In the genomic region with DNA sequence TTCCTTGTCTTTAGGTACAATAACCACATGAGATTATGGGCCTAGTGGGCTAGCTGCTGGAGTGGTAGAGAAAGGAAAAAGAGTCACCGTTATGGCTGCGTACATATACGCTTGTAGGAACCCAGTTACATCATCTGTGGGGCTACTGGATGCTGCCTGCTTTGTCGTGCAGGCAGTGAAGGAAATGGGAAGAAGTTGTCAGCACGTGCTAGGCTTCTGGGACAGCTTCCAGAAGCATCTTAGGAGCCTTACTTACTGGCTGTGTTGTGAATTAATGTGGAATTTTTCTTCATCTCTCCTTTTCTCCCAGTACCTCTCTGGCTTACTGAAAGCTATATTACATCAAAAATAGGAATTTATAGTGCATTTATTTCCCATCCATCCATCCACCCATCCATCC, we compare ENCODE assay signal across 16 mouse cellular contexts.
"Had no signal": no experiment of that assay in that cellular context is flagged by ENCODE, and none has a peak within 500 bp of the region (broad histone marks: within the 10 kb centered on the region; RNA-seq: fewer than 3 reads in every experiment).

No protein-coding gene starts in this region.

- H3K27ac ChIP-seq: neural tube, embryonic 12.5 days; neural tube, embryonic 13.5 days; neural tube, embryonic 15.5 days; stomach, embryonic 15.5 days; stomach, postnatal 0 days had no signal

- H3K9ac ChIP-seq: neural tube, embryonic 12.5 days; neural tube, embryonic 13.5 days; neural tube, embryonic 15.5 days; stomach, embryonic 15.5 days had no signal

- H3K4me1 ChIP-seq: neural tube, embryonic 12.5 days; neural tube, embryonic 13.5 days; neural tube, embryonic 15.5 days; stomach, embryonic 15.5 days had no signal

- H3K4me3 ChIP-seq: neural tube, embryonic 12.5 days; neural tube, embryonic 13.5 days; neural tube, embryonic 15.5 days; stomach, embryonic 15.5 days had no signal

- H3K27me3 ChIP-seq: neural tube, embryonic 12.5 days; neural tube, embryonic 13.5 days; neural tube, embryonic 15.5 days; stomach, embryonic 15.5 days had no signal

- DNase-seq: retina, postnatal 1 day; right cerebral cortex, adult 18-20 months; right cerebral cortex, postnatal 25 days; right cerebral cortex, postnatal 4 days; spleen, adult 18-20 months; thymus, adult 18-20 months; thymus, adult 2 months; thymus, postnatal 14 days; thymus, postnatal 25 days; thymus, postnatal 36 days; thymus, postnatal 4 days had no signal

- H3K9me3 ChIP-seq: neural tube, embryonic 12.5 days; neural tube, embryonic 13.5 days; neural tube, embryonic 15.5 days; stomach, embryonic 15.5 days had no signal

- H3K36me3 ChIP-seq: neural tube, embryonic 12.5 days; neural tube, embryonic 13.5 days; neural tube, embryonic 15.5 days; stomach, embryonic 15.5 days had no signal

- H3K4me2 ChIP-seq: neural tube, embryonic 12.5 days; neural tube, embryonic 13.5 days; neural tube, embryonic 15.5 days; stomach, embryonic 15.5 days had no signal
